Mouse (Mus musculus) kidney, adult 18-20 months (tissue): Measurements from ENCODE around the gene Mob1b.

Experiments
- DNase-seq: peaks from one replicate; pipeline ENCODE4 v3.0.0; 2021

Gene Mob1b

GRCm38 (mm10) chr5:88720116-88721002 is at the start of gene Mob1b:
TSS of gene Mob1b (plus strand) at chr5:88720855.
- peak; percentile 99 for DNase-seq

DNA sequence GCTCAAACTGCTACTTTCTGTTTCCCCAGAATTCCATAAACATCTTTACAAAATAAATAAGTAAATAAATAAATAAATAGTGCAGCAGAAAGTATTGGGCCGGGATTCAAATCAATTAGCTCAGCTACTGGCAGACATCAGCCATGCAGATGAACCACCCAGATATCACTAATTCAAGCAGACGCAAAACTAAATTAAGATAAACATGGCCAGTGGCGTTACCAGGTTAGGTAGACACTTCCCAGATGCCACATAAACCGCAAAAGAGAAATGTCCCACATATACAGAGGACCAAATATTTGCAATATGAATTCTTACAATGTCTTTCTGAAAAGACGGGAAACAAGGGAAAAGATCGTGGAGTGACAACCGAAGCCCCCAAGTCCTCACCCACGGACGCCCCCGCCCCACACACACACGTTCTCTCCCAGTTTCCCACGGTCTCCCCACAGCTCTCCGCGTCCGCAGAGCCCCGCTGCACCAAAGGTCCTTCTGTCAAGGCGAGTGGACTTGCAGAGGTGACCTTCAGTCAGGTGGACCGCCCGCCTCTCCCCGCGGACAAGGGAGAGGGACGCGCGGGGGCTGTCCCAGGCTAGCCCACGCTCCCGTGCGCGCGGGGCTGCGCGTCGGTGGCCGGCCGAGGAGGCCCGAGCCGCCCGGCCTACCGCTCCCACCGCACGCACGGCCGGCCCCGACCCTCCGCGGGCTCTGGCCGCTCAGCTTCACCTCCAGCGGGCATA is 45.8 kb upstream of the Mob1b start:
- peak; percentile 70 for DNase-seq

- DNase-seq, result peak; percentile 94
Measured at GRCm38 (mm10) chr5:88675443-88676387, 44.9 kb upstream of the Mob1b start, which contains the start of gene Grsf1. TSS of gene Grsf1 (minus strand) at chr5:88676171.

GRCm38 (mm10) chr5:88678929-88679328 is 41.7 kb upstream of the Mob1b start:
- no peak for DNase-seq

GRCm38 (mm10) chr5:88679341-88679740 is 41.3 kb upstream of the Mob1b start:
- no peak for DNase-seq

GRCm38 (mm10) chr5:88680567-88680966 is 40.1 kb upstream of the Mob1b start:
- no peak for DNase-seq

DNA sequence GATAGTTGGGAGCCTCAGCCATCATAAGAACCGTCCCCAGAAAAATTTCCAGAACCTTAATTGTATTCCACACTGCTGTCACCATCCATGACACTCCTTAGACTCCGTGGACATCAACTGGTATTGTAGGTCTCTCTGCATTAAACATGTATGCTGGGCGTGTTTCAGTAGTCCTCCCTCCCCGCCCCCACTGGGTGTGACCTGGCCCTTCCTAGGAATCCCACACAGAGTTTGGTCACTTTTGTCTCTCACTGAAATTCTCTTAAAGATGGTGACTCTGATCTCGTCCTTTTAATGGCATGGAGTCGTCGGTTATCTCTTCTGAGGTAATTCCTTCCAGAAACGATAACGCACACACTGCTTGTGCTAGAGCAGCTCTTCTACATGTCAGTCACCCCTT is 36.9 kb upstream of the Mob1b start:
- no peak for DNase-seq

DNA sequence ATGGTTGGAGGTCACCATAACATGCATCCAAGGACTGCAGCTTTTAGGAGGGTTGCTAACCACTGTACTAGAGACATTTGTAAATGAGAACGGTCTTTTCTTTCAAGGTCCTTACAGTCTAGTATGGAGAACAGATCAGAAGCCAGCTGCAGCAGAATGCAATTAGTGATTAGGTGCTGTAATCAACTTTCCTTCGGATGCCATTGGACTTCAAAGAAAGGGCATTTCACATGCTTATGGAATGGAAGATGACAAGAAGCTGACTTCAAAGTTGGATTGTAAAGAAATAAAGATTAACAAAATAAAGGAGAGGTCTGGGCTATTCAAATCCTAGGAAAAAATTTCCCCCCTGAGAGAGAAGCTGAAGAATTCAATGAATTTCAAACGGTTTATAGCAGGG is 36.4 kb upstream of the Mob1b start:
- DNase-seq, result no peak

DNA sequence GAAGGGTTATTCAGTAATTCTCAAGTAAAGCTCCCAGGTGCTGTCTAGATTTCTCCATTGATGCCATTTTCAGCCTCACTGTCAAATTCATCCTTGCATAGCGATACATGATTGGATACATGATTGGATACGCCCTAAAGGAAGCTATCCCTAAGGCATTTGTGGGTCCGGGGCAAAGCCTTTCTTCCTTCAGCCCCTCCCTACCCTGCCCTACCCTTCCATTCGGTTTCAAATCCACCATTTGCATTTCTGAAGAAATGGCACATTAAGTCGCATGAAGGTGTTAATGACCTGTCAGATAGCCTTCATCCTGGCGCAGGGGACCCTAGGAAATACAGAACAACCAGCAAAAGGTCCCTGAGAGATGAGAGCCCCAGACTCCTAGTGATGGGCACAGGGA is 35.3 kb upstream of the Mob1b start:
- DNase-seq, result no peak

DNA sequence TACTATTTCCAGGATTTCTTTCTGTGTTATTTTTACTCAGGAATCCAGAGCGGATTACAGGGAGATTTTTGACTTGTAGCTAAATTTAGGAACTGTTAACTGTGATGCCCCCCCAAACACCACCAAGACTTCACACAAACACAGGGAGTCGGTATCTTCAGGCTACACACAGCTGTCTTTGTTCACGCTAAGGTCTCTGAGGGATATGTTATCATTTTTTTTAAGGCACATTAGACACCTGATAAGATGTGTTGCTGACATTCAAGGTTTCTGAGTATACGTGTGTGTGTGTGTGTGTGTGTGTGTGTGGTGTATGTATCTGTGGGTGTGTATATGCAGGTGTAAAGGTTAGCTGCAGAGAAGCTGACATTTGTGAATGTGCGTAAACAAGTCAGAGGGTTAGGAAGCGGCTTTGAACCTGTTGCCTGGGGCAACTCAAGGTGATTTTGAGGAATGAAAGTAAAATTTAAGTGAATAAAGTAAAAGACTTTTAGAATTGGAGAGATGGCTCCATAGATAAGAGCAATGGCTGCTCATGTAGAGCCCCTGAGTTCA is 34.8 kb upstream of the Mob1b start:
- no peak for DNase-seq

- no peak for DNase-seq
Measured at GRCm38 (mm10) chr5:88687996-88688406, 32.7 kb upstream of the Mob1b start.

DNA sequence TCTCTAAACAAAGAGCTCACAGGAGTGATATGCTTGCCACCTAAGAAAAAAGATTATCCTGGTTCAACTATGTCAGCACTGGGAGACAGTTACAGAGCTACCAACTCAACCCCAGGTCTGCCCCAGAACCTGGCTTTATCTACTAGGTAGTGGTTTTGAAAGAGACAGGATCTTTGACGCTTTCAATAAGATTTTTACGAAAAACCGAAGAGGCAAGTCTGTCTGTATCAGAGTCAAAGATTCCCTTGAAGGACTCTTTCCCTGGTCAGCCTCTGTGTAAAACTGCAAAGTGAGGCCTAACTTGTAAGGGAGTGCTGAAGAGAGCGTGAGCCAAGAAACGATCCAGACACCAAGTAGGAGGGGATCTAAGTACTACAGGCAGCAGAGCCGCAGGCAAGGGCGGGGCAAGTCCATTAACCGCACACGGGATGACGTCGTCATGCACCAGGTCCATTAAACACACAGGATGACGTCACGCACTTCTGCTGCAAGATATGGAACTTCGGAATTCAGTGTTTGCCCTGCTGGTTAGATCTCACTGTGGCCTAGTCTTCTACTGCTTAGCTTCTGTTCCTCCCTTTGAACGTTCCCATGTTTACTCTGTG is 32.0 kb upstream of the Mob1b start:
- no peak for DNase-seq

DNA sequence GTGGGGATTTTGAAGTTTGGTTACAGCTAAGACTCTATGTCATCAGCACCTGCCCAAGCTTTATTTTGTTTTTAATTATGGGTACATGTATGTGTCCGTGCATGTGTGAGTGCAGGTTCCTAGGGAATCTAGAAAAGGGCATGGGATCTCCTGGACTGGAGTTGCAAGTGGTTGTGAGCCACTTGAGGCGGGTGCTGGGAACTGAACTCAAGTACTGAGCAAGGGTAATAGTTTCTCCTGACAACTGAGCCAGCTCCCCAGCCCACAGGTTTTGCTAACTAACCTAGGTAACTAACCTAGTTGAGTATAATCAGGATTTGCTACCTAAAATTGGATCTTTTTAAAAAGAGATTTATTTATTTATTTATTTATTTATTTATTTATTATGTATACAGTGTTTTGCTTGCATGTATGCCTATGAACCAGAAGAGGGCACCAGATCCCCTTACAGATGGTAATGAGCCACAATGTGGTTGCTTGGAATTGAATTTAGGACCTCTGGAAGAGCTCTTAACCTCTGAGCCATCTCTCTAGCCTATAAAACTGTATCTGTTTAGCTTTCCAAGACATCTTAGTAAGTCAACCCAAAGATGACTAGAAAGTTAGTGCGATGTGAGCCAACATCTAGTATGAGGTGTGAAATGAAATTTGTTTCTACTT is 31.2 kb upstream of the Mob1b start:
- DNase-seq, result no peak

DNA sequence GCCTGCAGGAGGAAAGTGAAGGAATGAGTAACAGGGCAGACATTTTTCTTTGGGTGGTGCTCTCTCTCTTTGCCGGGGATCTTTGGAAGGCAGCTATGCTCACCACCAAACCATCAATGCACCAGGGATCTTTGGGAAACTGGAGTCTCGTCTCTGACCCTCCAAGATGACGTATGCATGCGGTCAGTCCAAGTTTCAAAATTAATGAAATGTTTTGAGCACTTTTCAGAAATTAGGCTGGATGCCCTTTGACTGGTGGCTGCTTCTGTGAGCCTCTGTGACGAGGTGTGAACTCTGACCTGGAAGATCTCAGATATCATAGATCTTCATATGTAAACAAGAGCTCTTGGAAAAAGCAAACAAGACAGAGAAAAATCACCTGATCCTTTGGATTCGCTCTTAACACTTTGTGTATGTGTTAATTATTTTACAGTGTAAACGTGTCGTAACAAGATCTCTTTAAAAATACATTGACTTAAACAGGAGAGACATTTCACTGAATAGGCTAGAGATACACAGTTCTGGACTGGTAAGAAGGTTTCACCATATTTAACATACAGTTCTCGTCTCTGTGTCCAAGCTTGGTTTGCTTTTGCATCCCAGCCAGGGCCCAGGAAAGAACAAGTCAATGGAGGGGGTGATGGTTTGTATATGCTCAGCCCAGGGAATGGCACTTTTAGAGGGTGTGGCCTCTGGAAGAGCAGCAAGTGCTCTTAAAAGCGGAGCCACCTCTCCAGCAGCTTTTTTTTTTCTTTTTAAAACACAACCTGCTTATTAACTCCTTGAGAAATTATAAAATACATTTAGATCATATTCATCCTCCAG is 29.8 kb upstream of the Mob1b start:
- DNase-seq, result no peak

GRCm38 (mm10) chr5:88691506-88692095 is 29.1 kb upstream of the Mob1b start:
- no peak for DNase-seq

- no peak for DNase-seq
Measured at GRCm38 (mm10) chr5:88692586-88692985, 28.1 kb upstream of the Mob1b start.

DNA sequence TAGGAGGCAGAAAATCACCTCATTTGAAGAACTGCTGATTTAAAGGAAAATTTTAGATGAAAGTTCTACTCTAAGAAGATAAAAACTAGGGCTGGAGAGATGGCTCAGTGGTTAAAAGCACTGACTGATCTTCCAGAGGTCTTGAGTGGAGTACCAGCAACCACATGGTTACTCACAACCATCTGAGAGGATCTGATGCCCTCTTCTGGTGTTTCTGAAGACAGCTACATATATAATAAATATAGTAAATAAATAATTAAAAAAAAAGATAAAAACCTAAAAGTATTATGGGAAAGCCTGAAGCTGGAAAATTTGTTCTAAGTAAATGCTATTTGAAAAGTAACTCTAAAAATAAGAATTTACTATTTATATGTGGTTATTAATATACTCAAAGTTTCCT is 27.6 kb upstream of the Mob1b start:
- DNase-seq, result no peak

GRCm38 (mm10) chr5:88697291-88697690 is 23.4 kb upstream of the Mob1b start:
- DNase-seq, result no peak

DNA sequence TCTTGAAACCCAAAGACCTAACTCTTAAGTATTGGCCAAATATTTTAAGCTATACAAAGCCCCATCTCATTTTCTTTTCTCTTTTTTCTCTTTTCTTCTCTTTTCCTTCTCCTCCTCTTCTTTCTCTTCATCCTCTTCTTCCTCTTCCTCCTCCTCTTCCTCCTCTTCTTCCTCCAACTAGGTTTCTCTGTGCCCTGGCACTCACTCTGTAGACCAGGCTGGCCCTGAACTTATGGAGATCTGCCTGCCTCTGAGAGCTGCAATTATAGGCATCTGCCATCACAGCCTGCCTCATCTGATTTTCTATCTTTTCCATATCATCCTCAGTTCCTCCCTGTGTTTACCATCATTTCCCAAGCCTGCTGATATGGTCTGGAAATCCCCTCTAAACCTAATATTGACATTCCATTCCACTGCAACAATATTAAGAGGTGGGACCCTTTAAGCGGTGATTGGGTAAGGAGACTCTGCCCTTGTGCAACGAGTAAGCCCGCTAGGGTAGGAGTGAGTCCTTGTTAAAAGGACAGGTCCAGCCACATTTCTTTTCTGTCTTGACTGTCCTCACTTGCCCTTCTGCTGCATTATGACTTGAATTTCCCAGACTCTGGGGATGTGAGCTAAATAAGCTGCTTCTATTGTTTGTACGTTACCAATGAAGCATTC is 21.3 kb upstream of the Mob1b start:
- no peak for DNase-seq

- DNase-seq, result peak; percentile 45
Measured at GRCm38 (mm10) chr5:88702041-88702440, 18.6 kb upstream of the Mob1b start.
